10 mouse cellular contexts compared by ENCODE assay signal in genomic region chr1:183264145-183265008, GRCm38 (mm10). TPM values are rescaled to one million over a fixed set of nuclear protein-coding genes. Genes with fewer than 3 reads are reported as not detected.
DNase-seq lines count a peak whose midpoint lies in the region; ATAC-seq lines count a peak whose summit lies in the region.
"Had no signal": no experiment of that assay in that cellular context is flagged by ENCODE, and none has a peak within 500 bp of the region (broad histone marks: within the 10 kb centered on the region; RNA-seq: fewer than 3 reads in every experiment).

No protein-coding gene starts in this region.

- H3K27ac ChIP-seq in liver, embryonic 12.5 days: no peak overlapping the region
- H3K27ac ChIP-seq in hindbrain, embryonic 16.5 days (ENCODE audit: low read depth, low read length): no peak overlapping the region
- H3K27ac ChIP-seq: limb, embryonic 13.5 days had no signal

- no peaks in the 10 kb centered on the region for H3K4me1 ChIP-seq in liver, embryonic 12.5 days
- no peaks in the 10 kb centered on the region for H3K4me1 ChIP-seq in hindbrain, embryonic 16.5 days (ENCODE audit: control insufficient read depth, insufficient read depth, low read depth, low read length)

- no peak overlapping the region for H3K9ac ChIP-seq in liver, embryonic 12.5 days
- no peak overlapping the region for H3K9ac ChIP-seq in hindbrain, embryonic 16.5 days (ENCODE audit: low read depth, low read length)
- H3K9ac ChIP-seq: limb, embryonic 13.5 days had no signal

- no peaks in the 10 kb centered on the region for H3K36me3 ChIP-seq in liver, embryonic 12.5 days
- no peaks in the 10 kb centered on the region for H3K36me3 ChIP-seq in splenic B cell, adult 2 months (ENCODE audit: control insufficient read depth, insufficient read depth, low read length, poor library complexity, severe bottlenecking)
- H3K36me3 ChIP-seq in hindbrain, embryonic 16.5 days (ENCODE audit: control insufficient read depth, insufficient read depth, low read length): no peaks in the 10 kb centered on the region
- H3K36me3 ChIP-seq: limb, embryonic 13.5 days had no signal

- 55% methylated on average over 13 of the region's 13 CpGs for WGBS in liver, embryonic 12.5 days (ENCODE audit: insufficient replicate concordance)
- WGBS in hindbrain, embryonic 16.5 days: 82% methylated on average over 13 of the region's 13 CpGs

- ATAC-seq in liver, embryonic 12.5 days: peak; percentile 64; the same call in 1 of the 2 replicates
- ATAC-seq in hindbrain, embryonic 16.5 days: no peak
- ATAC-seq: Patski had no signal

- no peaks in the 10 kb centered on the region for H3K27me3 ChIP-seq in liver, embryonic 12.5 days (replicated peaks)
- H3K27me3 ChIP-seq in splenic B cell, adult 2 months (ENCODE audit: control insufficient read depth, insufficient read depth, low read length, poor library complexity, severe bottlenecking): no peaks in the 10 kb centered on the region
- no peaks in the 10 kb centered on the region for H3K27me3 ChIP-seq in hindbrain, embryonic 16.5 days (replicated peaks; ENCODE audit: control insufficient read depth, insufficient read depth, low read length)
- H3K27me3 ChIP-seq: limb, embryonic 13.5 days; Patski had no signal

- no peaks in the 10 kb centered on the region for H3K9me3 ChIP-seq in liver, embryonic 12.5 days (replicated peaks)
- H3K9me3 ChIP-seq in hindbrain, embryonic 16.5 days (ENCODE audit: control insufficient read depth, low read length): no peaks in the 10 kb centered on the region
- H3K9me3 ChIP-seq: limb, embryonic 13.5 days had no signal

- no peak overlapping the region for H3K4me3 ChIP-seq in liver, embryonic 12.5 days
- no peak overlapping the region for H3K4me3 ChIP-seq in hindbrain, embryonic 16.5 days (ENCODE audit: low read length)
- H3K4me3 ChIP-seq: limb, embryonic 13.5 days had no signal

- H3K4me2 ChIP-seq in liver, embryonic 12.5 days: peak overlapping the region; percentile 21
- H3K4me2 ChIP-seq in hindbrain, embryonic 16.5 days (ENCODE audit: low read length): no peak overlapping the region
- H3K4me2 ChIP-seq: limb, embryonic 13.5 days had no signal

- DNase-seq in layer of hippocampus, adult 9-11 months: peak; percentile 58
- no peak for DNase-seq in layer of hippocampus, adult 18-20 months (ENCODE audit: low spot score in 2 of 2)
- peak; percentile 29 for DNase-seq in embryo, embryonic 11 days
- peak; percentile 25 for DNase-seq in splenic B cell, adult 2 months (ENCODE audit: low read depth, low spot score)
- DNase-seq in spleen, postnatal 4 days (ENCODE audit: low spot score in 2 of 2): no peak
- no peak for DNase-seq in gastrocnemius, postnatal 25 days

RNA-seq across cellular contexts. Expression of gene Aida, which starts 32.0 kb away (rescaled TPM):
- 10 to 100 TPM; 49.8 to 53.9 TPM for total RNA-seq in layer of hippocampus, adult 18-20 months (2021)
- polyA plus RNA-seq in liver, embryonic 12.5 days (2016; fragmentation: Nextera tagmentation; extraction: Ambion mirVana): 26.7 and 26.9 TPM in 2 replicates
- polyA plus RNA-seq in hindbrain, embryonic 16.5 days (2015; fragmentation: Nextera tagmentation; extraction: Ambion mirVana): 51.2 and 54.4 TPM in 2 replicates
- 10 to 100 TPM; 19.4 TPM for total RNA-seq in gastrocnemius, postnatal 25 days (2021)

RNA-seq across cellular contexts. Expression of gene Brox, which starts 32.7 kb away (rescaled TPM):
- total RNA-seq in layer of hippocampus, adult 18-20 months (2021): 10 to 100 TPM; 49.2 to 50.1 TPM
- polyA plus RNA-seq in liver, embryonic 12.5 days (2016; fragmentation: Nextera tagmentation; extraction: Ambion mirVana): 24.4 and 26.4 TPM in 2 replicates
- polyA plus RNA-seq in hindbrain, embryonic 16.5 days (2015; fragmentation: Nextera tagmentation; extraction: Ambion mirVana): 98.7 and 103 TPM in 2 replicates
- 10 to 100 TPM; 15.5 to 18.4 TPM for total RNA-seq in gastrocnemius, postnatal 25 days (2021)

RNA-seq across cellular contexts. Expression of gene Disp1, which starts 43.1 kb away (rescaled TPM):
- total RNA-seq in layer of hippocampus, adult 18-20 months (2021): 1 to 10 TPM; 4.8 to 5.5 TPM
- polyA plus RNA-seq in liver, embryonic 12.5 days (2016; fragmentation: Nextera tagmentation; extraction: Ambion mirVana): 4.0 and 5.1 TPM in 2 replicates
- polyA plus RNA-seq in hindbrain, embryonic 16.5 days (2015; fragmentation: Nextera tagmentation; extraction: Ambion mirVana): 7.5 and 8.1 TPM in 2 replicates
- 1 to 10 TPM; 2.5 to 5.0 TPM for total RNA-seq in gastrocnemius, postnatal 25 days (2021)

Comparison
In these comparisons a context has a peak if more than half of its experiments do, and no peak if none do; other contexts are left out.
1. DNase-seq: peak in layer of hippocampus, adult 9-11 months (single experiment), embryo, embryonic 11 days (single experiment) and splenic B cell, adult 2 months (single experiment); none in layer of hippocampus, adult 18-20 months (0 of 2), spleen, postnatal 4 days (0 of 2) and gastrocnemius, postnatal 25 days (single experiment).